Mouse (Mus musculus) adipocyte (in vitro differentiated cells): ENCODE results near the gene Padi4.

Experiments used
- DNase-seq: peaks from one replicate; pipeline ENCODE4 v3.0.0-alpha.2; 2016; ENCODE audit warnings: low spot score

Padi4 gene

DNA sequence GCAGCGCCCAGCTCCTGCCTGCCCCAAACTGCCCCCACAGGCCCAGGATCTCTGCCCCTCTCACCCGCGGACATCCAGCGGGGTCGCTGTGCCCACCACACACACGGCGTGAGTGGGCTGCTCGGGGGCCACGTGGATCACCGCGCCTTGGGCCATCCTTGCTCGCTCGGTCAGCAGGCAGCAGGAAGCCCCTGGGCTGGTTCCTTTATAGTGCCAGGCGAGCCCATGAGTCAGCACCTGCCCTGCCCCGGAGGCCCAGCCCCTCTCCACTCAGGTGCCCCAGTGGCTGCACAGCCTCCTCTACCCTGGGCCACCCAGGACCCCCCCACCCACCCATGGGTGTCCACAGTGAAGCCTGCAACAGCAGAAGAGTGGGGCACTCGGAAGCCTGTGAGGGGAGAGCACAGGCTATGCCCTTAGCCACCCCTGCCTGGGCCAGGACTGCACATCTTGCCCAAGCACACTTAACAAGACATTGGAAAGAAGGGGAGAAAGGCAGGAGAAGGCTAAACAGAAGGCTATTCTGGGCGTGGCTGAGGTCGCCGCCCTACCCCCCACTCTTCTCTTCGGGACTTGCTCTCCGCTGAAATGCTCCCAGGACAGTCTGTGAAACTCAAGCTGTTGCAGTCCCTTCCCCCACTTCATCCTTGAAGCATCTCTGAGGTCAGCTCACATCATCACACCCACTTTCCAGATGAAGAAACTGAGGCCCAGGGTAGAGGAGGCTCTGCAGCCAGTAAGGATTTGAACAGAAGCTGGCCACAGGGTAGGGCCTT lies at the start of gene Padi4:
Gene Padi4, minus strand, starts transcription at position 212 of the 776 bp plus-strand sequence.
- DNase-seq = no peak

DNA sequence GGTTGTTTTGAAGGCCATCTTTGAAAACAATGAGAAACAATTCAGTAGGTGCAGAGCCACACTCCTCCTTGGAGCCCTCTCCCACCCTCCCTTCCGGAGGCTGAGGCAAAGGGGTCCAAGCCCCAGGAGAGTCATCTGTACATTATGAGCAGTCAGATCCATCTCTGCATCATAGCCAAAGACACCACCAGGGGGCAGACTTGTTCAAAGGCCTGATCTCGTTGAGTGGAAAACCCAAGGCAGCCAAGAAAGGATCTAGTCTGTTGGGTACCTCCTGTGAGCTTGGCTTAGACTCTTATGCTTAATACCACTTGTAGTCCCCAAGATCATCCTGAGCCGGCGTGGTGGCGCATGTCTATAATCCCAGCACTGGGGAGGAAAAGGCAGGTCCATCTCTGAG lies 48.0 kb upstream of the Padi4 start:
- DNase-seq = peak; percentile 24

DNA sequence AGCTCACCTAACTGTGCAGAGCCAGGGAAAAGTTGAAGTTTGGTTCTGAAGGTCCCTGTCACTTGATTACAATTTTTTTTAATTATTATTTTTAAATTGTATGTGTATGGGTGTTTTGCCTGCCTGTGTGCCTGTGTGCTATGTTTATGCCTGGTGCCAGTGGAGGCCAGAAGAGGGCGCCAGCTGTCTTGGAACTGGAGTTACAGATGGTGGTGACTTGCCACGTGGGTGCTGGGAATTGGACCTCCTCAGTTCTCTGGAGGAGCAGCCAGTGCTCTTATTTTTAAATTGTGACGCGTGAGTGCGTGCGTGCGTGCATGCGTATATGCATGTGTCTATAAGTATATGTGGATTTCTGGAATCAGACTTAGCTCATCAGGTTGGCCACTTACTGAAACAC lies 43.4 kb upstream of the Padi4 start:
- no peak for DNase-seq

DNA sequence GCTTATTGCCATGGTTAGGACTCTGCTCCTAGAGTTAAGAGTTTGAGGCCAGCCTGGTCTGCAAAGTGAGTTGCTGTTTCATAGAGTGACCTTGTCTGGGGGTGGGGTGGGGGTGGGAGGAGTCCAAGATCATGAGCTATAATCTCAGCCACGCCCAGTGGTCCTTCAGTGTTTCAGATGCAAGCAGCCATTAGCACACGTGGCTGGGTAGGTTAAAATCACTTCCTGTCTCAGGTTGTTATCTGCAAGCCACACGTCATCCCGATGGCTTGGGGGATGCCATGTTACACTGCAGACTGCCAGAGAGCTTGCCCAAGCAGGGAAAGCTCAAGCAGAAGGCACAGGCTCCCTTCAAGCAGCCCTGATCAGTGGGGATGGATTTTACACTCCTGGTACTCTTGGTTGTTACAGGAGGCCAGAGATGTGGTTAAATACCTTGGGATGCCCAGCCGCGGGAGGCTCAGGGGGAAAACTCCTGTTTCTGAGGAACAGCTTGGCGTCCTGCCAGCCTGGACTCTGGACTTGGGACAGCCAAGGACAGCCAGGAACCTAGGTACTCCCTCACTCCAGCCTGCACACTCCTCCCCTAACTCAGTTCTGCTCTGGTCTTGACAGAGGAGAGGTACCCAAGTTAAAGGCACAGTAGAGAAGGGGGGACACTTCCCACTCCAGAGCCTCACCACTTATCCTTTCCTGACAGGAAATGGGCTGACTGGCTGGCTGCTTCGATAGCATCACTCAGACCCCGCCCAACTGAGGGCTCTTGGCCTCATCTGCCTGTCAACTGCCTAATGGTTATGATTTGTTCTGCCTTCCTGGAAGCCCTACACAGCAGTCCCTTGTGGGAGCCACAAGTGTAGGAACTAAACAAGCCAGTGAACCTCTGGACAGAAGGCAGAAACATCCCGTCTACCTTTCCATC lies 42.2 kb upstream of the Padi4 start:
- no peak for DNase-seq

DNA sequence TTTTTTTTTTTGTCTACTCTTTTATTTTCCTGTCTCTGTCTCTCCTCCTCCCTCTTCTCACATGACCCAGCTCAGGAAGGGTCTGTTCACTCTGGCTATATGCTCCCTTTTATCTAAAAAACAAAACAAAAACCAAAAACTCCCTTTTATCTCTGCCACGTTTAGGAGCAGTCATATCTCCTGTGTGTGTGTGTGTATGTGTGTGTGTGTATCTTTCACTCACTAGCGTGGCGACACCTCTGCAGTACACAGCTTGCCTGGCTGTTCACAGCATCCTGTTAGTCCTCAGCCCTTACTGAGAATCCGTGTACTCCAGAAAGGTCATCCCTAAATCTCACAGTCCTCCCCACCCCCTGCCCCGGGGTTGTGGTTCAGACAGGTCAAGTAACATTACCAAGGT lies 41.5 kb upstream of the Padi4 start:
- DNase-seq = no peak

DNA sequence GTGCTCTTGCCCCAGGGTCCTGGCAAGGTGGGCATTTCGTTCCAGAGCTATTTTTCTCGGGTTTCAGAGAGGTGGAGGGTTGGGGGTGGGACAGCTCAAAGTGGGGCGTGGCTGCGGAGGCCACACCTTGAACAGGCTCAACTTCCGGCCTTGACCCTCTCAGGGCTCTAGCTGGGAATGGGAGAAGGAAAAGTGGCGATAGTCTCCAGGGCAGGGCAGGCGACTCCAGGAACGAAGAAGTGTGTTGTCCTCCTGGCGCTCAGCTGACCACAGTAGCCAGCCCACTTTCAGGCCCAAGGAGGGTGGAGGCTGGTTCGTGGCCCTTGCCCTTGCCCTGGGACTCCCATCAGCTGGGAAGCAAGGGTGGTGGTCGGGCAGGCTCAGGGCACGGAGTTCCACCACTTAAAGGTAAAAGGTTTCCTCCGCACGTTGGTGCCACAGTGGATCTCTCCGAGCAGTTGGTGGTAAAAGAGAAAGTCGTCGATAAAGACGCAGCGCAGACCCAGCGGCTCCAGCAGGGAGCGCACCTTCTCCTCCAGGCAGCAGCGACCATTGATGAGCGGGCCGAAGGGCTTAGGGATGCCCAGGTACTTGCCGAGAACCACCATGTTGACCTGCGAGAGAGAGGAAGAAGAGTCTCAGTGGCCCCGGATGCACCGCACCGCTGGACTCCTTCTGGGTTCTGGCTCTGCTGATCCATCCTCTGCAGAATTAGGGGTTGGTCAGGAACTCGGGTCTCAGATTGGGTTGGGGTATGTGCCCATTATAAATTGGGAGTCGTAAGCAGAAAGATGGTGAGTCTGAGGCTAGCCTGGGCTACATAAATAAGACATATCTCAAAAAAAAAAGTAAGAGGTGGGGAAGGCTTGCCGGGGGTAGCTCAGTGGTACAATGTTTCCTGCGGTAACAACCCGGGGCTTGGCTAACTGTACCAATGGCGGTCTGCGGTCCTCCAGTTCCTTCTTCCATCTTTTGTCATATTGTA lies 40.5 kb upstream of the Padi4 start:
- DNase-seq = no peak

DNA sequence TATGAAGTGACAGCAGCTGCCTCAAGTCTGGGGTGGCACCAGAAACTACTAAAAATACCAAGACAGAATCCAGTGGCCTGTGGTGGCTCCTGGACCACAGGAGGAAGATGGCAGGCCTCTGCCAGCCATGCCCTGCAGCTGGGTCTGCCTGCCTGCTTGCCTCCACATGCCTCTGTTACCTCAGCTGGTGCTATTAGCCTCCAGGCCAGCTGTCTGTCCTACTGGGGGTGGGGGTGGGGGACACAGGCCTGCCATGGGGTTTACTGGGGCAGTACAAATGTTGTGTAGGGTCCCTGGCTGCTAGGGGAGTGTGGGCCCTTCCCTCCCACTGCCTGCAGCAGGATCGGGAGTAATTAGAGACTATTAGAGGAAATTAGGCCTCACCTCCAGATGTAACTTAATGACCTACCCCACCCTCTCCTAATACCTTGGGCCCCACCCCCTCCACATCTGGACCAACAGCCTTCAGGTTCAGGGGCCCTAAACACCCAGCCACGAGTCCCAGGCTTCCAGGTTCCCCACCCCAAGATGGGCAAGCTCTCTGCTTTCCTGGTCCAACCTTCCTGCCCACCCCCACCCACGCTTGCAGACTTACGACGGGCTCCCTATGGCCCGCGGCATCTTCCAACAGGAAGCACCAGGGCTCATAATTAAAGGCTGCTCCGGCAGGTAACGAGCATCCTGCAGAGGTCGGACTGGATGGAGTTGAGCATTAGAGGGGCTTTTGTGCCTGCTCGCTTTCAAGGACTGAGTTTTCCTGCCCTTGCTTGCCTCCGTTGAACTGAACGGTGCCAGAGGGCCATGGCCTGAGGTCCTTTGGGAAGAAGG lies 39.5 kb upstream of the Padi4 start:
- DNase-seq = no peak

DNA sequence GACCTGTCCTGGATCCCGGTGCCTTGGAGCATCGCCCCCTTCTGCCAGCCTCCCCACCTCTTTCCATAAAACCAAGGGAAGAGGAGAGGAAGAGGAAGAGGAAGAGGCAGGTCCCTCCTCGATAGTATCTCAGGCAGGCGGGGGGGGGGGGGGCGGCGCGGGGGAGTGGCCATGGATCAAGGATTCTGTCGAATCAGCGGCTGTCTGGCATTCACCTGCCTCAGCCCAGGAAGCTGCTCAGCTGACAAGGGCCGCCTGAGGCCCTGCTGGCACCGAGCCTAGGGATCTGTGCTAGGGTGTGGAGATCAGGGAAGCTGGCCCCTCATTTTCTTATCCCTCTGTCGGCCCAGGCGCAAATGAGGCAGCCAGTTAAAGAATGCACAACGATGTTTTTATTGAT lies 38.6 kb upstream of the Padi4 start:
- no peak for DNase-seq

DNA sequence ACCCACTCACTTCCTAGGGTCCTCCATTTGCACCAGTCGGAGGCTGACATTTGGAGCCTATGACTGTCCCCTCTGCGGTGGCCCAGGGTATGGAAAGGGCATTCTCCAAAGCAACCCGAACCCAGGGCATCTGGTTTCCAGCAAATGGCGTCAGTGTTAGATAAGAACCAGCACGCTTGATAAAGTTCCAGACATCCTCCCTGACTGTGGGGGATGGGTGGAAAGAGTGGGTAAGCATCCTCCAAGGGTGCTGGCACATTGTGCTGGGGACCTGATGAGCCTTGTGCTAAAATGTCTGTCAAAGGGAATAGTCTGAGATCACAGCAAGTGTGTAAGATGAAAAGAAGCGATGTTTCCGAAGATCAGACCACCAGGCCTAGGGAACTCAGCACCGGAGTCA lies 38.2 kb upstream of the Padi4 start:
- no peak for DNase-seq

DNA sequence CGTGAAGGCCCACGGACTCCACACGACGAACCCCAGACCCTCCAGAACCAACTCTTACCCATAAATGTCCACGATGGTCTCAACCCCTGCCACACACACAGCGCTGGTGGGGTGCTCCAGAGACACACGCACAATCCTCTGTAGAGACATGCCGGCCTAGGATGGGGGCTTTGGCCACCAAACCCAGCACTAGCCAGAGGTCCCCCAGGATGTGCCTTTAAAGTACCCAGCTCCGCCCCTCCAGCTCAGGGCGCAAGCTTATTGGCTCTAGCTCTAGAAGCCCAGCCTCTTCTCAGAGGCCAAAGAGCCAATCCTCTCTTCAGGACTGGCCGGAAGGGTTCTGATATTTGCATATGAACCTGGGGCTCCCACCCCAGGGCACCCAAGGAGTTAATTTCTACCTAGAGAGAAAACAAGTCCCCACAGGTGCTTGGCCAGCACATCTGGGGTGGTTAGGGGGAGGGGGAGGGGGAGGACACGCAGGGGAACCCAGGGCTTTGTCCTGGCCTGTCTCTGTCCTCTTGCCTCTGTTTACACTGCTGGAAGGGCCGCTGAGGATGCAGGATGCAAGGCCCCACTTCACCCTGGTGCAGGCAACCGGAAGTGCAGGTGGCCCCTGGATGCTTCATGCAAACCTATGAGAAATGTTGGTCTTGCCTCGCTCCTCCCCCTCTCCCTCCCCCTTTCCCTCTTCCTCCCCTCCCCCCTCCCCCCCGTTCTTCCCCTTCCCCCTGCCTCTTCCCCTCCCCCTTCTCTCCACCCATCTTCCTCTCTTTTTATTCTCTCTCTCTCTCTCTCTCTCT lies 36.6 kb upstream of the Padi4 start, which contains the start of gene Padi3:
Gene Padi3, minus strand, starts transcription at position 191 of the 803 bp plus-strand sequence.
- no peak for DNase-seq

DNA sequence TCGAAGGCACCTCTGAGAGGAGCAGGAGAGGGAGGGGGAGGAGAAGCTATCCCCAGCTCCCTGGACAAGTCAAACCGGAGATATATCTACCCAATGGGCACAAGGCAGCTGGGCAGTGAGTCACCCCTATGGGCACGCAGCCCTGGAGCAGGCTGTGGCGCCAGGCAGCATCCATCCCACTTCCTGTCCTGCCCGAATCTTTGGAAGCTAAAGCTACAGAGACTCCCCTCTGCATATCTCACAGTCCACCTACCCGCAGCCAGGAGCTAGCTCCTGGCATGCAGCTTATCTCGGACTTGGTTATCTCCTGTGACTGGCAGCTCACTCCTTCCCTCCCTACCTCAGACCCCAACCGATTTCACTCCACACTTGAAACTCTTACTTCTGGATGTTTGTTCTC lies 35.1 kb upstream of the Padi4 start:
- DNase-seq = no peak

DNA sequence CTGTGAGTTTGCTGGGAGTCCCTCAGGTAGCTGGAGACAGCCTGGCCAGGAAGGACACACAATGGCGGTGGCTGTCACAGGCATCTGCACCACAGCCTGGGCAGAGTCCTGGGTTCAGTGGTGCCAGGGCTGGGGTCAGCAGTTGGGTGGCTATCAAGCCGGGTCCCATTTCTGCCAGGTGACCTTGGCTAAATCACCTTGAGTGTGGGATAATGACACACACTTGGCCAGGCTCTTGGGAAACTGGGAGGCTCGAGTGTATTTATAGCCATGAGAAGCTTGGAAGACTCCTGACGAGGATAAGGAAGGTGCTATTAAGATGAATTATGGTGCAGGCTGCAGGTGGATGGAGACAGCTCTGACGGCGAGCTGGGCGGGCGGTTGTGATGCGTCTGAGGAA lies 30.6 kb upstream of the Padi4 start:
- DNase-seq = no peak

DNA sequence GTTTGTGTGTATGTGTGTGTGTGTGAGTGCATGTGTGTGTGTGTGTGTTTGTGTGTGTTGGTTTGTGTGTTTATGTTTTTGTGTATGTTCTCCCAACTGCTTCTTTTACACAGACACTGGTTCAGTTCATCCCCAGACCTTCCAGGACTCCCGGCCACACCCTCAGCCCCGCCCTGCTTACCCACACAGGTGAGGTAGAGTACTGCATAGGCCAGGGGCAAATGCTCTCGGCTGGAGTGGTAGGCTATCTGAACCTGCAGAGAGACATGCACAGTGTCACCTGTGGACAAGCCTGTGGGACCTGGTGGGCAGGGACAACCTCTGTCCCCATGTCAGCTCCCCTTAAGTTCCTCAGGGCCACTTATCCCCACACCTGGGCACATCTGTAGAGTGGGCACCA lies 27.3 kb upstream of the Padi4 start:
- no peak for DNase-seq

DNA sequence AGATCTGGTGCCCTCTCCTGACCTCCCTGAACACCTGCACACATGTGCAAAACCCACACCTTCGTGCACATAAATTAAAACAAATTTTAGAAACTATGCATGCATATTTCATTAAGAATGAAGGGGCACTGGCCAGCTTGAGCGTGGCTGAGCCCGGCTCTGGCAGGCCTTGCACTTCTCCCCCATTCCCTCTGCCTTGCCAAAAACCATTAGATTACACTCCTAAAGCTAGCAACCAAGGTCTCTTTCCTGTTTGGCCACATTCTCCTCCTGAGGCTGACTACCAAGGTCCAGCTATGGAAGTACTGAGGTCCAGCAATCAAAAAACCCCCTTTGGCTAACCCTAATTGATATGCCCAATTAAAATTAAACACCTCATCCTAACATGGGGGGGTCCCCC lies 22.8 kb upstream of the Padi4 start:
- no peak for DNase-seq

DNA sequence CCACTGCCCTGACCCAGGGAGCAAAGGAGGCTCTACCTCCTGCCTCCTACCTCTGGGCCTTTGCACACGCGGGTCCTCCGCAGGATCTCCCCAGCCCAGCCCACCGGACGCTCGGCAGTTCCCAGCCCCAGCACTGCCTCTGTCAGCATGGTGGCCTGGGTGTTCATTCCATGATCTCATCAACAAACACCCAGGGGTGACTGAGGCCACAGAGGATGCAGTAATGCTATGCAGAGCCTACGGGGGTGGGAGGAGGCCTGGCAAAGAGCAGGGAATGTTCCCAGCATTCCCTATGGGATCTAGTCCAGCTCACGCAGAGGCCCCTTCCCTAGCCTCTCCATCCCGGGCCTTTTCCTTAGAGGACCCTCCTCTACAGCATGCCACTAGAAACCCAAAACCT lies 20.6 kb upstream of the Padi4 start:
- no peak for DNase-seq

DNA sequence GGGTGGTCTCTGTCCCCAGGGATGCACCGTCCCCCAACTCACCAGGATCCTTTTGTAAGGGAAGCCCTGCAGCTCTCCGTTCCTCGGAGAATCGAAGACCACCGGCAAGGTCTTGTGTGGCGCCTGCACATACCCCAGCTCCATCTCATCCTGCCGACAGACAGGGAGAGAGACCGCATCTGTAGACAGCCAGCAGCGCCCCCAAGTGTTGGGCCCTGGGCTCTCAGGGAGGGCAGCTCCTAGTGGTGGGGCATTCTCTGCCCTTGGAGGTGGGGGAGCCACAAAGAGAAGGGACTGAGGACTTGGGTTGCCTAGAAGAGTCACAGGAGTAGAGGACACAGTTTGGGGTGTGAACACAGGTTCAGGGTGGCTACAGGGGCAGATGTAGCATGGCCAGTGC lies 19.8 kb upstream of the Padi4 start:
- DNase-seq = no peak

DNA sequence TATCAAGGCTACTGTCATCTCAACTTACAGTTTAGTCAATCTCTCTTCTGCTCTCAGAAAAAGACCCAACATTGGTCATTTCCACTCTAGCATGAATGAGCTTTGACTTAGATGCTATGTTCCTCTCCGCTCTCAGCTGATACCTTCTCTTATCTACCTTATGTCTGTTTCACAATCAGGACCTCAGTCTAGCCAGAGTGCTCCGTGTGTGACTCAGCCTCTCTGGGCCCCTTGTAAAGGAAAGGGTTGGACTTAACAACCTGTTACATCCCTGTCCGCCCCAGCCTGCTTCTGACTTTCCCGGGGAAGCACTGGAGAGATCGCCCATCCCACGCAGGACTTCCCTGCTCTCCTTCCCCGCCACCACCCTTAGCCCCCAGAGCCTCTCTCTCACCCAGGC lies 18.5 kb upstream of the Padi4 start:
- DNase-seq = no peak

DNA sequence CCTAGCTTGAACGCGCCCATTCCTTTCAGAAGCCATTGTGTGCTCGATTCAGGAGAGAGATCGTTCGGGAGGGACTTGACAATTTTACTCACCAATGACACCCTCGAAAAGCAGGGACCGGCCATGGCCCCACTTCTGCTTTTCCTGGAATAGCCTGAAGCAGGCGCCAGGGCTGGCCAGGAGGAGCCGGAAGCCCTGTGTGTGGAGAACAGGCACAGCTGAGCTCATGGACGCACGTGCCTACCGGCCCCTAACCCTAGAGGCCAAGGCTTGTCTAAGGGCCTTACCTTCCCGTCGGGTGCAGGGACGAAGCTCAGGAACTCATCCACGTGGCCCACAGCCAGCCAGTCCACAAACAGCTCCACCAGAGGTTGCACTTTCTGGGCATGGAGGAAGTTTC lies 17.0 kb upstream of the Padi4 start:
- no peak for DNase-seq

DNA sequence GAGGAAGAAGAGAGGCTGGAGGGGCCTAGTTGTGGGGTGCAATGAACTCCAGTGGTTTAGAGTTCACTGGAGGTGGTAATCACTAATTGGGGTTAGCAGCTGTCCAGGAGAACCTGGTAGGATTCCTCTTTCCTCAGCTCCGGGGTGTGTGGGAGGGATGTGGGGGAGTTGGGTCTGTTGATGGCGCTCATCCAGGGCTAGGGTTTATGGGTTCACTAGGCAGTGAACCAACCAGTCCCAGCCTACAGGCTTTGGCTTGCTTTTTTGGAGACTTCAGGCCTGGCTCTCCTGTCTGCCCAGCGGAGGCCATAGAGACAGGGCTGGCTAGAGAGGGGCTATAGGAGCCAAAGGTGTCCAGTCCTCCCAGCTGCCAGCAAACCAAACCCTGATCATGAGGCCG lies 15.9 kb upstream of the Padi4 start:
- no peak for DNase-seq

DNA sequence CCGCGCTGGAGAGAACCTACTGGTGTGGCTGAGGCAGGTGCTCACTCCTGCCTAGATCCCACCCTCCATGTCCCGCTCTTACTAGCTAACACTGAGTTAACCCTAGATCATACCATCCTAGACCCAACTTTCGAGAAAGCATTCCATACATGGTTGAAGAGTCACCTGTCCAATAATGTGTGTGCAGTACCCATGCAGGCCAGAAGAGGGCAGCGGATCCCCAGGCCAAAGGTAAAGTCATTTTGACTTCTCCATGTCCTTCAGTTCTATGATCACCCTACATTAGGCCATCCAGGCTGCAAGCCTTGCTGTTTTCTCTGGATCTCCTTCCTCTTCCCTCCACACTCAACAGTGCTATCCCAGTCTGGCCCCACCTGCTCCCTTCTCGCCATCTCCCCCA lies 14.9 kb upstream of the Padi4 start:
- peak; percentile 14 for DNase-seq
